Mouse (Mus musculus): ENCODE results near the gene Yy1. TPM values are rescaled to one million over a fixed set of nuclear protein-coding genes. Genes with fewer than 3 reads are reported as not detected.

The Yy1 gene
- polyA plus RNA-seq, 2 experiments: 7.9 to 11.8 TPM

DNA sequence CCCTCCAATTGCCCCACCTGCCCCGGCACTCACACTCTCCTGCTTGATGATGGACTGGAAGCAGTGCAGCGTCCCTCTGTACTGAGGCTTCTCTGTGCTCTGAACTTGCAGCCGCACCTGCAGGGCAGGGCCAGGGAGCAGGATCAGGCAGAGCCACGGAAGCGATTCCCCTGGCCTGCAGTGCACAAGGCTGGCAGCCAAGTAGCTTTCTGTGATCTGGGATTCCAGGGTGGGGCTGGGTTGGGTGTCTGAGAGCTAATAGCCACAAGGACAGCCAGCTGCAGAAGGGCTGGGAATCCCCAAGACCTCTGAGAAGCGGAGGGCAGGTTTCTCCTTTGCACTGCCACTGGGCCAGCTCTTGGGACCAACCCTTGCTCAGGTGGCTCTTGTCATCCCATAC, 34.9 kb downstream of the Yy1 start:
- Histone ChIP-seq H3K27ac (no peak overlapping the region), H3K4me2 (ENCODE audit: low read depth) (no peak overlapping the region), H3K9ac (replicated peaks) (no peak overlapping the region), H3K9me3 (ENCODE audit: control insufficient read depth, low read length) (no peaks in the 10 kb centered on the region; the same call in 1 of the 2 replicates), H3K4me3 (ENCODE audit: insufficient read depth in 1 of 2, low read depth in 2 of 2, low read length in 2 of 2) (no peak overlapping the region), H3K4me1 (replicated peaks; ENCODE audit: control insufficient read depth in 2 of 2, insufficient read depth in 2 of 2, low read length in 1 of 2) (no peaks in the 10 kb centered on the region), H3K27me3 (ENCODE audit: control insufficient read depth, insufficient read depth, low read length) (no peaks in the 10 kb centered on the region), H3K36me3 (replicated peaks; ENCODE audit: control insufficient read depth, insufficient read depth, low read depth) (no peaks in the 10 kb centered on the region)
- 83% methylated on average over 6 of the region's 6 CpGs for WGBS (ENCODE audit: insufficient replicate concordance)
- TF ChIP-seq CTCF (IDR thresholded peaks at IDR 0.05; ENCODE audit: low read depth): no peak
- no peak for TF ChIP-seq EP300 (IDR thresholded peaks at IDR 0.05; ENCODE audit: low read depth)
- DNase-seq (ENCODE audit: low read depth in 3 of 3, low spot score in 3 of 3) (no peak), ATAC-seq (ENCODE audit: insufficient read depth) (no peak)

DNA sequence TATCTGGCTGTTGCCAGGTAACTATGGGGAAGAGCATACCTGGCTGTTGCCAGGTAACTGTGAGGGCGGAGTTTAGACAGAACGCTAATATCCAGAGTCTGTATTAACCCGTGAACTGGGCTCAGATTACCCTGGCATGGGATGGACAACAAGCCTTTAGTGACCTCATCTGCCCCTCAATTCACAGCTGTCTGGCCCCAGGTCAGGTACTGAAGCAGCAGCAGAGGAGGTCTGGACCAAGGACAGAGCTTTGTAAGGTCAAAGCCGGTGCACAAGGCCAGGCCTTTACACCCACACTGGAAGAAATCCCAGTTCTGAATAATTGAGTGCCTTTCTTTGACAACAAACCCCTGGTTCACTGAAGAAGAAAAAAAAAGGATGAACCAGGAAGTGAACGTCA, 36.9 kb downstream of the Yy1 start:
- ATAC-seq (ENCODE audit: insufficient read depth): no peak
- DNase-seq (ENCODE audit: low read depth in 3 of 3, low spot score in 3 of 3): no peak
- H3K27me3 ChIP-seq (ENCODE audit: control insufficient read depth, insufficient read depth, low read length): no peaks in the 10 kb centered on the region
- no peaks in the 10 kb centered on the region for H3K36me3 ChIP-seq (replicated peaks; ENCODE audit: control insufficient read depth, insufficient read depth, low read depth)
- TF ChIP-seq EP300 (IDR thresholded peaks at IDR 0.05; ENCODE audit: low read depth) (no peak), CTCF (IDR thresholded peaks at IDR 0.05; ENCODE audit: low read depth) (no peak)
- H3K9me3 ChIP-seq (ENCODE audit: control insufficient read depth, low read length): no peaks in the 10 kb centered on the region; the same call in 1 of the 2 replicates
- no peak overlapping the region for H3K9ac ChIP-seq (replicated peaks)
- H3K4me3 ChIP-seq (ENCODE audit: insufficient read depth in 1 of 2, low read depth in 2 of 2, low read length in 2 of 2): no peak overlapping the region
- no peak overlapping the region for H3K27ac ChIP-seq
- no peaks in the 10 kb centered on the region for H3K4me1 ChIP-seq (replicated peaks; ENCODE audit: control insufficient read depth in 2 of 2, insufficient read depth in 2 of 2, low read length in 1 of 2)
- no peak overlapping the region for H3K4me2 ChIP-seq (ENCODE audit: low read depth)
- 75% methylated on average over 5 of the region's 5 CpGs for WGBS (ENCODE audit: insufficient replicate concordance)

DNA sequence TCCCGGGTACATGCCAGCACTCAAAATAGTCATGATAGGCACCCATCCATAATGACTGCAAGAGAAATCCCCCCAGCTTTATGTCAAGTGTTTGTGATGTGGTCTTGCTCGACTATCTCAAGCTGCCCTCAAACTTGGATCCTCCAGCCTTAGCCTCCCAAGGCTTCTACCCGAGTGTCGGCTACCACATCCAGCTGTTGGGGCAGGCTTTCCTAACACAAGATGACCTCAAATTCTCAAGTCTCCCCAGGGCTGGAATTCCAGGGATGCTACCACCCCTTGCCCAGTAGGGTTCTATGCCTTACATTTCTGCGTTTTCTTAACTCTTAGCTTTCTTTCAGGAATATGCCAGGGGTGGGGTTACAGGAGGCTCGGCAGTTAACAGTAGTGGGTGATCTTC, 37.6 kb downstream of the Yy1 start:
- no peak overlapping the region for H3K4me2 ChIP-seq (ENCODE audit: low read depth)
- no peak overlapping the region for H3K9ac ChIP-seq (replicated peaks)
- no peak for ATAC-seq (ENCODE audit: insufficient read depth)
- WGBS (ENCODE audit: insufficient replicate concordance): 74% methylated on average over 6 of the region's 6 CpGs
- no peak for TF ChIP-seq EP300 (IDR thresholded peaks at IDR 0.05; ENCODE audit: low read depth)
- TF ChIP-seq CTCF (IDR thresholded peaks at IDR 0.05; ENCODE audit: low read depth): no peak
- H3K27ac ChIP-seq: no peak overlapping the region
- no peaks in the 10 kb centered on the region for H3K27me3 ChIP-seq (ENCODE audit: control insufficient read depth, insufficient read depth, low read length)
- peaks cover 0 to 4% of the 10 kb centered on the region in 2 experiments; a peak in 2 of 4 replicates for H3K4me1 ChIP-seq (replicated peaks; ENCODE audit: control insufficient read depth in 2 of 2, insufficient read depth in 2 of 2, low read length in 1 of 2)
- H3K4me3 ChIP-seq (ENCODE audit: insufficient read depth in 1 of 2, low read depth in 2 of 2, low read length in 2 of 2): no peak overlapping the region
- no peaks in the 10 kb centered on the region for H3K36me3 ChIP-seq (replicated peaks; ENCODE audit: control insufficient read depth, insufficient read depth, low read depth)
- DNase-seq (ENCODE audit: low read depth in 3 of 3, low spot score in 3 of 3): no peak
- no peaks in the 10 kb centered on the region; the same call in 1 of the 2 replicates for H3K9me3 ChIP-seq (ENCODE audit: control insufficient read depth, low read length)

DNA sequence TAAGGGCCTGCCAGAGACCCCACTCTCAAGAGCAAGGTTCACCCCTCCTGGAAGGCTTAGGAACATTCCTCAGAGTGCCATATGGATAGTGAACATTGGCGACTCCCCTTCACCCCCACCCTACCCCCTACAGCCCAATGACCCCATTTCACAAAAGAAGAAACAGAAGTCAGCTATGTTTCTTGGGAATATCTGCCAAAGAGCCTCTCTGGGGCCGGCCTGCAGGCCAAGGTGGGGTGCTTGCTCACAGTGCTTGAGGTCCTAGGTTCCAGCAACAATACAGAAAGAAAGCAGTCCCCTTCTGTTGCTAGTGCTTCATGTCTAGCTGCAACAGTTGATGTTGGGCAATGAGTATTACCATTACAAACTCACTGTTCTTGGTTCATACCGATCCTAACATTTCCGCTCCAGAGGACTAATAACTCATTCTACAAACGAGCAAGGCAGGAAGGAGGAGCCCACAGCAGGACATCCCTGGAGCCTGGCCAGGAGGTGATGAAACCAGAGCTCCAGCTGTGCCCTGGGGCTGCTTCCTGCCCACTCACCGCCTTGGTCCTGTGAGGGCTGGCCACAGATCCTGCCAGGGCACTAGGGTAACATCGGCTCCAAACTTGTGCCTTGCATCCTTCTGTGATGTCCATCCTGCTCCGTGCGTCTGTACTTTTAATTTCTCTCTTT, 39.3 kb downstream of the Yy1 start:
- ATAC-seq (ENCODE audit: insufficient read depth): no peak

DNA sequence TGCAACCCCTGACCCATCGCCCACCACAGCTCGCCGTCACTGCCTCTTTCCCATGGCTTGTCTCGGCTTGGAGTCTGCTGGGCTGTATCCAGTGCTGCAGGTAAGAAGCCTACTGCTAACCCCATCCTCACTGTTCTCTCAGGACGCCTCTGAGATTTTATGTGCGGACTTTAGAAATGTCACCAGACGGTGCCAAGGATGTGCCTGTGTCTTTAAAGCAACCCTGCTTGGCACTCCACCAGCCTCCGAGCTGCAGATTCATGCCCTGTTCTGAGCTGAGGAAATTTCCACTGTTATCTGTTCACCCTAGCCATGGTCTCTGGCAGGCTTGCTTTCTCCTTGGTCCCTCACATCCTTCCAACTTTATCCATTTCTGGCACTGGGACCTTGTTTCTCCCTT, 40.1 kb downstream of the Yy1 start:
- no peak for DNase-seq (ENCODE audit: low read depth in 3 of 3, low spot score in 3 of 3)
- Histone ChIP-seq H3K9me3 (ENCODE audit: control insufficient read depth, low read length) (no peaks in the 10 kb centered on the region; the same call in 1 of the 2 replicates), H3K9ac (replicated peaks) (no peak overlapping the region), H3K4me3 (ENCODE audit: insufficient read depth in 1 of 2, low read depth in 2 of 2, low read length in 2 of 2) (no peak overlapping the region), H3K27ac (no peak overlapping the region), H3K36me3 (replicated peaks; ENCODE audit: control insufficient read depth, insufficient read depth, low read depth) (no peaks in the 10 kb centered on the region), H3K4me2 (ENCODE audit: low read depth) (no peak overlapping the region), H3K4me1 (replicated peaks; ENCODE audit: control insufficient read depth in 2 of 2, insufficient read depth in 2 of 2, low read length in 1 of 2) (peaks cover 6 to 12% of the 10 kb centered on the region in 2 experiments), H3K27me3 (ENCODE audit: control insufficient read depth, insufficient read depth, low read length) (no peaks in the 10 kb centered on the region)
- no peak for ATAC-seq (ENCODE audit: insufficient read depth)
- 79% methylated on average over 8 of the region's 8 CpGs for WGBS (ENCODE audit: insufficient replicate concordance)
- TF ChIP-seq CTCF (IDR thresholded peaks at IDR 0.05; ENCODE audit: low read depth) (no peak), EP300 (IDR thresholded peaks at IDR 0.05; ENCODE audit: low read depth) (no peak)

More for the DNA sequence above, 39.3 kb downstream of the Yy1 start:
- Histone ChIP-seq H3K27ac (no peak overlapping the region), H3K9ac (replicated peaks) (no peak overlapping the region), H3K4me1 (replicated peaks; ENCODE audit: control insufficient read depth in 2 of 2, insufficient read depth in 2 of 2, low read length in 1 of 2) (peaks cover 6 to 8% of the 10 kb centered on the region in 2 experiments), H3K9me3 (ENCODE audit: control insufficient read depth, low read length) (no peaks in the 10 kb centered on the region; the same call in 1 of the 2 replicates), H3K36me3 (replicated peaks; ENCODE audit: control insufficient read depth, insufficient read depth, low read depth) (no peaks in the 10 kb centered on the region), H3K27me3 (ENCODE audit: control insufficient read depth, insufficient read depth, low read length) (no peaks in the 10 kb centered on the region), H3K4me2 (ENCODE audit: low read depth) (no peak overlapping the region), H3K4me3 (ENCODE audit: insufficient read depth in 1 of 2, low read depth in 2 of 2, low read length in 2 of 2) (no peak overlapping the region)
- DNase-seq (ENCODE audit: low read depth in 3 of 3, low spot score in 3 of 3): no peak
- TF ChIP-seq EP300 (IDR thresholded peaks at IDR 0.05; ENCODE audit: low read depth) (no peak), CTCF (IDR thresholded peaks at IDR 0.05; ENCODE audit: low read depth) (no peak)
- 63% methylated on average over 9 of the region's 9 CpGs for WGBS (ENCODE audit: insufficient replicate concordance)
